Mouse (Mus musculus) forebrain, embryonic 13.5 days (tissue): ENCODE data around the gene Dach1. TPM values are rescaled to one million over a fixed set of nuclear protein-coding genes. Genes with fewer than 3 reads are reported as not detected.

ENCODE experiments used
- ATAC-seq: fragments of 200-750 bp; cut with Nextera tagmentation; 2 replicates; pipeline ENCODE4 v1.8.0; 2017
- H3K27ac ChIP-seq: fragments of 300-500 bp; sonication (generic); 2 replicates; pipeline ENCODE4 v1.5.1; 2015; ENCODE audit warnings: inconsistent platforms, mild to moderate bottlenecking, moderate library complexity
- H3K27me3 ChIP-seq: fragments of 300-500 bp; sonication (generic); 2 replicates; pipeline ENCODE4 v1.6.1; 2015; ENCODE audit warnings: mild to moderate bottlenecking, inconsistent platforms
- H3K36me3 ChIP-seq: fragments of 300-500 bp; sonication (generic); 2 replicates; pipeline ENCODE4 v1.6.1; 2015; ENCODE audit warnings: mild to moderate bottlenecking, inconsistent platforms; ENCODE audit not compliant: poor library complexity, severe bottlenecking
- H3K4me1 ChIP-seq: fragments of 300-500 bp; sonication (generic); 2 replicates; pipeline ENCODE4 v1.6.1; 2015; ENCODE audit warnings: inconsistent platforms
- H3K4me2 ChIP-seq: fragments of 300-500 bp; sonication (generic); 2 replicates; pipeline ENCODE4 v1.6.1; 2015; ENCODE audit warnings: inconsistent platforms, mild to moderate bottlenecking, moderate library complexity
- H3K4me3 ChIP-seq: fragments of 300-500 bp; sonication (generic); 2 replicates; pipeline ENCODE4 v1.5.1; 2015; ENCODE audit warnings: mild to moderate bottlenecking, inconsistent platforms
- H3K9ac ChIP-seq: fragments of 300-500 bp; sonication (generic); 2 replicates; pipeline ENCODE4 v1.6.1; 2015; ENCODE audit warnings: mild to moderate bottlenecking, inconsistent platforms
- H3K9me3 ChIP-seq: fragments of 300-500 bp; sonication (generic); replicated peaks from 2 replicates; pipeline ENCODE4 v1.6.1; 2016; ENCODE audit warnings: inconsistent platforms
- WGBS: fragments of 180-500 bp; shearing (Covaris S2); methylation state at CpG from one replicate; pipeline ENCODE4 v1.1.7; 2015; 5-methylcytosine and 5-hydroxymethylcytosine counted together
- polyA plus RNA-seq: library from polyadenylated mRNA; unstranded; fragments of >200 nt; fragmentation: Nextera tagmentation; extraction: Ambion mirVana; gene quantifications from 2 replicates; pipeline ENCODE4 v1.2.1, GENCODE M21; 2015

The Dach1 gene
- polyA plus RNA-seq, 1 experiment from 2014 or later = 13.4 TPM

DNA sequence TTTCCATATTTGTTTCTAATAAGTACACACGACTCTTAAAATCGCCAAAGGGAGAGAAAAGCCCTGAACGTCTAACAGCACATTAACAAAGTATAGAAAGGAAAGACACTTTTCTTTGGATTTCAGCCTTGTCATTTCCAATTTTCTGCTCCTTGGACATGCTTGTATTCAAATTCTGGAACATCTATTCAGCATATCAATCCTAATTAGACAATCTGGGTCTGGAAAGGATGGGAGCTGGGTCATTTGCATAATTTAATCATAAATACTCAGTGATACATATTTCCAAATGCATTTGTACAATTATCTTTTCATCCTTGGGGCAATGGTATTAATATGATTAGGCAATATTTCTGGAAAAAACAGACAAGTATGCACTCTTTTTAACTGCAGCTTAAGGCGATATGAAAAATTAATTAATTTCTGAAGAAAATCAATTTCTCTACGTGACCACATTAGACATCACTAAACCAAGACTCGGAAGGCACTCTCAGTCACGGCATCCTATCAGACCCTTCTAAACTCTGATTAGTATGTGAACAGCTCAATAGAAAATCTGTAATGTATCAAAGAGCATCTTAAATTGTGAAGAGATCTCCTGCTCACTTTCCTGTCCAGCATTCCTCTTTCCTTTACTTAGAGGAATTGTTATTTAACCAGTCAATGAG lies 13.7 kb downstream of the Dach1 start:
- WGBS = 65% methylated on average over 7 of the region's 7 CpGs
- ATAC-seq = no peak
- H3K4me2 ChIP-seq = no peak overlapping the region

DNA sequence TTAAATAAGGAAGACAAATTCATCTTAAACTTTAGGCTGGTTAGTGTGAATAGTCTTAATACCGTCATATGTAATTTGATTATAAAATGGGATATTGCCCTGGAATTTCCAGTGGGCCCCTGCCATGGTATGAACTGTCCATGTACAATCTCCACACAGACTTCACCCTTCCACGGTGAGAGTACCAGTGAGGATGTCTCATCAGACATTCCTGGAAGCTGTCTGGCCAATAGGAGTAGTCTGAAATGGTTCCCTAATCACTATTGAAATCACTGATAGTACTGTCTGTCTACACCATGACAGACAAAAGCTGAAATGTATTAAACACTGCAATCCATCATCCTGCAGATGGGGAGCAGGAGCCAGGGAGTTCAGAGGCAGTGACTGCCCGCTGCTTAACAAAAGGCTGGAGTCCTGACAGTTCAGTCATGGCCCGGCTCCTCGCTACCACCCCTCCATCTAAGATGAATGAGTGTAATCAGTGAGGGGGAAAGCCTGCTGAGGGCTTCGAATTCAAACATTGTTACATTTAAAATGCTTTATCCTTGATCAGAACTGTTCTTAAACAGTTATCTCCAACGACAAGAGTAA lies 14.6 kb downstream of the Dach1 start:
- no peak overlapping the region for H3K4me2 ChIP-seq
- 27% methylated on average over 7 of the region's 7 CpGs for WGBS
- H3K27ac ChIP-seq = no peak overlapping the region; the same call in 1 of the 2 replicates
- H3K4me1 ChIP-seq = peaks cover 16% of the 10 kb centered on the region
- H3K27me3 ChIP-seq = no peaks in the 10 kb centered on the region
- H3K4me3 ChIP-seq = no peak overlapping the region
- no peak; the same call in 1 of the 2 replicates for ATAC-seq
- no peak overlapping the region for H3K9ac ChIP-seq
- H3K36me3 ChIP-seq = no peaks in the 10 kb centered on the region
- H3K9me3 ChIP-seq = no peaks in the 10 kb centered on the region

More for the DNA sequence above, 13.7 kb downstream of the Dach1 start:
- no peak overlapping the region for H3K4me3 ChIP-seq
- no peak overlapping the region for H3K27ac ChIP-seq
- no peak overlapping the region for H3K9ac ChIP-seq
- no peaks in the 10 kb centered on the region for H3K36me3 ChIP-seq
- peaks cover 16% of the 10 kb centered on the region for H3K4me1 ChIP-seq
- no peaks in the 10 kb centered on the region for H3K9me3 ChIP-seq
- no peaks in the 10 kb centered on the region for H3K27me3 ChIP-seq

DNA sequence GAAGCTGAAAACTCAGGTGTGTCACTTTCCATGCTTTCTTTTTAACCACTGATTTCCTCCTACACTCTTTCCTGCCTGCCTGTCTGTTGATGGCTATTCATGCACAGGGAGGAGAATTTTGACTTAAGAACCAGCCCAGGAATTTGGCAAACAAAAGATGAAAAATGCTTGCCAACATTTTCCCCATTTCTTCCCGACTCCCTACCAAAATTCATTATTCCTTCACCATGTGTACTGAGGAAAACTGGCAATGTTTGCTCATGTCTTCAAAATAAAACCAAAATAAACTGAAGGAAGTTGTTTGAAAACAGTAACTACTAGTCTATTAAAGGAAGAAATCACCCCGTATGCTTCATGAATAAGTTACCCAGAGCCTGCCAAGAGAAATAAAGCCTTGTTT lies 27.8 kb downstream of the Dach1 start:
- H3K9me3 ChIP-seq = no peaks in the 10 kb centered on the region
- no peak overlapping the region for H3K4me2 ChIP-seq
- no peak overlapping the region for H3K27ac ChIP-seq
- H3K9ac ChIP-seq = no peak overlapping the region
- no peak overlapping the region for H3K4me3 ChIP-seq
- ATAC-seq = no peak
- H3K36me3 ChIP-seq = no peaks in the 10 kb centered on the region
- 25% methylated on average over 2 of the region's 2 CpGs for whole genome bisulfite sequencing
- peaks cover 20% of the 10 kb centered on the region for H3K4me1 ChIP-seq
- no peaks in the 10 kb centered on the region for H3K27me3 ChIP-seq

DNA sequence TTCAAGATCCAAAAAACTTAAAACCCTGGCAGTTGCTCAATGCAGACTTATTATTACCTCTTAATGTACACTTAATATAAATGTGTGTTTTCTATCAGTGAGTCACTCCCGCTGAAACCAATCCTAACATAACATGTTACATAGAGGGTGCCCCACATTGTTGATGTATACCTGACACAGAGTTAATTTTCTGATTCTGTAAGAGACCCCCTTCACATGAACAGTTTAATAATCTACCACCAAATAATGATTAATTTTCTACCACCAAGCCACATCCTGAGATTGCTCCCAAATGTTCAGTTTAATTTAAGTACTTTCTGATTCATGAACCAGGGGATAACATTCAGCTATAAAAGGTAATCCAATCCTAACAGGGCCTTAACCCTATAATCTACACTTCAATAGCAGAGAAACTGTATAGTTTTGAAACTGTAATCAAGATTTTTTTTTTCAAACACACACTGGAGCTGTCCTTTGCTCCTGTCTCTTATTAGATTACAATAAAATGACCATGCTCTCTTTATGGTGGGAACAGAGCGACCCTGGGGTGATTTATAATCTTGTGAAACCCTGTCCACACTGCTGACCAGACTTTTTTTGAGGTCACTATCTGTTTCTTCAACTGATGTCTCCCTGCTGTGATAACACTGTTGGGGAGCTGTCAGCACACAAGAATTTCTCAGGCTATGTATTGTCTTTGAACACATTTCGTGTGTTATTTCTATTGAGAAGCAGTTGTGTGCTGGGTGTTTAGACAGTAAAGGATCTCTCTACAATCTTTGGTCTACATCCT lies 30.5 kb downstream of the Dach1 start:
- Histone ChIP-seq H3K9me3 (no peaks in the 10 kb centered on the region), H3K4me3 (no peak overlapping the region), H3K9ac (no peak overlapping the region), H3K4me1 (peaks cover 32% of the 10 kb centered on the region), H3K27me3 (no peaks in the 10 kb centered on the region), H3K27ac (no peak overlapping the region), H3K4me2 (no peak overlapping the region), H3K36me3 (no peaks in the 10 kb centered on the region)
- WGBS = 52% methylated on average over 3 of the region's 3 CpGs
- no peak for ATAC-seq

DNA sequence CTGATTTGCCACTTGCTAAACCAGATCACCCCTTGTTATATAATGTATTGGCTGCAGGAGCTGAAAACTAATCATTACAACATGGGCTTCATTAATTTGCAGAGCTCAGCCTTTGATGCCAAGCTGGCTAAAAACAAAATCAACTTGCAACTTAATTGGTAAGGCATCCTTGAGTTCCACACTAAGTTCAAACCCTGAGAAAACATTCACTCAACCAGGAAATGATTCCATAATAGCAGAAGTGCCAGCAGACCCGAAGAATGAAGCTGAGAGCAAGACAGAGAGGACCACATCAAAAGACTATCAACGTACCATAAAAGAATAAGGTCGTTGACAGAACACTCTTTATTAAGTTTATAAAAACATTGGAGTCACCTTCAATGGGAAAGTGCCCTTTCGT lies 35.0 kb downstream of the Dach1 start:
- Histone ChIP-seq H3K4me1 (peaks cover 32% of the 10 kb centered on the region), H3K27me3 (no peaks in the 10 kb centered on the region), H3K9ac (no peak overlapping the region), H3K4me3 (no peak overlapping the region), H3K36me3 (no peaks in the 10 kb centered on the region), H3K9me3 (no peaks in the 10 kb centered on the region), H3K4me2 (no peak overlapping the region), H3K27ac (no peak overlapping the region)
- WGBS = 12% methylated on average over 4 of the region's 4 CpGs
- peak; percentile 45; the same call in 1 of the 2 replicates for ATAC-seq

DNA sequence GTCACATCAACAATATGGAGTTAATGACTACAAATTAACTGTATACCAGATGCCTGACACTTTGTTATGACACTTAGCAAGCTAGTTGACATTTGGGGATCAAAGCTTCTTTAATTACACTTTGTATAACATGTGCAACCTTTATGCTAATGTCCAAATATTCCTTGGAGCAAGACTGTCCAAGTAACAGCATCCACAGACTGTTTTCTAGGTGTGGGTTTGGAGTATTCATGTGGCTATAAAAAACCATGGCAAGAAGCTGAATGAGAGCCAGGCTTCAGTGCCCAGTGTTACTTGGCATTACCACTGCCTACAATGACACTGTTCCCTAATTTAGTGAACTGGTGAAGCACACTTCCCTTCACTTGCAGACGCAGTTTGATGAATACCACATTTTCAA lies 46.5 kb downstream of the Dach1 start:
- WGBS = 10% methylated on average over 1 of the region's 1 CpGs
- no peaks in the 10 kb centered on the region for H3K9me3 ChIP-seq
- H3K27me3 ChIP-seq = no peaks in the 10 kb centered on the region
- no peak overlapping the region for H3K4me3 ChIP-seq
- H3K4me2 ChIP-seq = no peak overlapping the region
- H3K36me3 ChIP-seq = no peaks in the 10 kb centered on the region
- H3K9ac ChIP-seq = no peak overlapping the region
- no peak overlapping the region for H3K27ac ChIP-seq
- H3K4me1 ChIP-seq = peaks cover 5% of the 10 kb centered on the region; the same call in 1 of the 2 replicates
- ATAC-seq = peak; percentile 96

DNA sequence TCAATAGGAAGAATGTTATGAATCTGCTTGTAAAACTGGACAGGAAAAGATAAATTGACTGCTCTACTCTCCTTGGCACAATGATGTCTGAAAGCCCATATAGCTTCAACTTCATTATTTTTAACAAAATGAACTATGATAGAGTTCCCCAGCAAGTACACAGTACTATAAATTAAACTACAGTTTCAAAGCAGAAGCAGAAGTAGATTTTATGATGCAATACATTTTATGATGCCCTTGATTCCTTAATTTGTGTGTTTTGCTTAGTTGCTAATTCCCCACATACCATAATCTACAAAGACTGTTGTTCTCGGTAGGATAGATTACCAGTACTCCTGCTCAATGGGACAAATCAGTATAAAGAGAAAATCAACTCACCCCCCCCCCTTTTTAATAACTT lies 52.9 kb downstream of the Dach1 start:
- no peaks in the 10 kb centered on the region for H3K27me3 ChIP-seq
- H3K4me2 ChIP-seq = no peak overlapping the region
- no peak overlapping the region for H3K4me3 ChIP-seq
- no peaks in the 10 kb centered on the region for H3K36me3 ChIP-seq
- H3K4me1 ChIP-seq = peaks cover 13% of the 10 kb centered on the region
- H3K9ac ChIP-seq = no peak overlapping the region
- WGBS = 44% methylated on average over 1 of the region's 1 CpGs
- H3K27ac ChIP-seq = no peak overlapping the region
- no peak for ATAC-seq
- no peaks in the 10 kb centered on the region for H3K9me3 ChIP-seq

DNA sequence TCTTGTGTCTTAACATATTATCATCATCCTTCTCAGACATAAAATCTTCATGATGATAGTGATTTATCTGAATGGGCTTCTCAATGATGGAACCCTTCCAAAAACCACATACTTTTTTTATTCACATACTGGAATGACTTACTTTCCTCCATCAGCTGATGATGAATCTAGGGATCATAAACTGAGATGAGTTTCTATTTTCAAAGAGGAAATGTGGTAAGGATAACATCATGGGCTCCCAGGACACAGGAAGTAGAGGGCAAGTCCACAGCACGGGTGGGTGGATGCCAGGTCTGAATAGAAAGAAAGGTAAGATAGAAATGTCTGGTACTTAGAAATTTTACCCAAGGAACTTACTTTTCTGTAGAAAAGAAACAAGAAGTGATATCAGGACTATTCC lies 56.5 kb downstream of the Dach1 start:
- H3K4me1 ChIP-seq = peaks cover 26% of the 10 kb centered on the region
- no peak overlapping the region for H3K4me2 ChIP-seq
- no peaks in the 10 kb centered on the region for H3K27me3 ChIP-seq
- no peaks in the 10 kb centered on the region for H3K36me3 ChIP-seq
- 79% methylated on average over 1 of the region's 1 CpGs for WGBS
- H3K9me3 ChIP-seq = no peaks in the 10 kb centered on the region
- ATAC-seq = no peak
- H3K9ac ChIP-seq = no peak overlapping the region
- no peak overlapping the region for H3K27ac ChIP-seq
- H3K4me3 ChIP-seq = no peak overlapping the region

DNA sequence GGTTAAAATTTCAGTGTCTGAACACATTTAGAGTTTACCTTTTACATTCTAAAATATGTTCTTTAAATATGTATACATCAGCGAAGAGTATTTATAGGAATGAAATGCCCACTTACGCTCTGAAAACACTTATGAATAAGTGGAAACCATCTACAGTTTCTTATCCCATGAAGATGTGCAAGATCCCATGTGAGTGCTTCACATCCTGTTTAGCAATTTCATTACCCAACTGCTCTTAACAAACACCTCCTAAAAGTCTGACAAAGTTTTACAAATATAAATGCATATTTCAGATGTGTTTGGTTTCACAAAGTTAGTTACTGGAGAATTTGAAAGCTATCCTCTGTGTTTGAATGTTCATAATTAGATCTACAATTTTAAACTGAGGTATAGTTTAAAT lies 59.6 kb downstream of the Dach1 start:
- no peaks in the 10 kb centered on the region for H3K9me3 ChIP-seq
- 94% methylated on average over 2 of the region's 2 CpGs for WGBS
- no peak overlapping the region for H3K4me2 ChIP-seq
- no peaks in the 10 kb centered on the region for H3K36me3 ChIP-seq
- H3K27me3 ChIP-seq = no peaks in the 10 kb centered on the region
- peaks cover 43% of the 10 kb centered on the region for H3K4me1 ChIP-seq
- ATAC-seq = no peak
- H3K4me3 ChIP-seq = no peak overlapping the region
- no peak overlapping the region for H3K27ac ChIP-seq
- no peak overlapping the region for H3K9ac ChIP-seq

DNA sequence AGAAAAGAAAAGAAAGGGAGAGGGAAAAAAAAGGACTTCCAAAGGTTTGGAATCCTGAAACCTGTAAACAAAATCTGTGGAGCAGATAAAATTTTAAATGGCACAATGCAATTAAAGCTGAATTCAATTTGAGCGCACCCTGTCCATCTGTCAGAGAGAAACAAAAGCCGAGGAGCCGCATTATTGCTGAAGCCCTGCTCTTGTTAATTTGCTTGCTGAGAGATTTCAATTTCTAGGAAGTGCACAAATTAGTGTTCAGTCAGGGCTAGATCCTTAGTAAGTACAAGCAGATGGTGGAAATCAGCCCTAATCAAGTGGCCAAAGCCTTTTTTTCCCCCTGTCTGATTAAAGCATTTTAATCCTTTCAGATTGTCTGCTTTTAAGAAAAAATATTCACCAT lies 60.8 kb downstream of the Dach1 start:
- H3K4me2 ChIP-seq = no peak overlapping the region
- H3K4me3 ChIP-seq = no peak overlapping the region
- no peaks in the 10 kb centered on the region for H3K9me3 ChIP-seq
- no peak overlapping the region; the same call in 1 of the 2 replicates for H3K27ac ChIP-seq
- peak; percentile 89 for ATAC-seq
- H3K36me3 ChIP-seq = no peaks in the 10 kb centered on the region
- 7% methylated on average over 3 of the region's 3 CpGs for WGBS
- peaks cover 42% of the 10 kb centered on the region for H3K4me1 ChIP-seq
- no peak overlapping the region for H3K9ac ChIP-seq
- no peaks in the 10 kb centered on the region for H3K27me3 ChIP-seq

DNA sequence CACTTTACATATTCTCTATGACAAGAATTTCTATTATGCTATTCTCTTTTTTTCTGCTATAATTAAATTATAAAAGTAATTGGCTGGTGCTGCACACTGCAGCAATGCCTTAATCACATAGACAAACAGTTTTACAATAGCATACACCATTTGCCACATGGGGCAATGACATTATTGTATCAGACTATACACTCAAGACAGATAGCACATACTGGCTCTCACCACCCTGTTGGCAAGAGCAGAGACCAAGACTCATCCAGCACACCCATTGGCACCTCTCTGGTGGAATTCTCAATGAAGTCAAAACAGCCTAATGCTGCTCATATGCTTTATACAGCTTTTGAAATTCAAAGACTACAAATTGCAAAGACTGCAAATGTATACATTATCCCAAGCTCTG lies 63.4 kb downstream of the Dach1 start:
- H3K4me2 ChIP-seq = no peak overlapping the region
- H3K4me3 ChIP-seq = no peak overlapping the region
- H3K9ac ChIP-seq = no peak overlapping the region
- no peak overlapping the region for H3K27ac ChIP-seq
- peaks cover 36% of the 10 kb centered on the region for H3K4me1 ChIP-seq
- H3K36me3 ChIP-seq = no peaks in the 10 kb centered on the region
- no peaks in the 10 kb centered on the region for H3K27me3 ChIP-seq
- no peak for ATAC-seq
- H3K9me3 ChIP-seq = no peaks in the 10 kb centered on the region

DNA sequence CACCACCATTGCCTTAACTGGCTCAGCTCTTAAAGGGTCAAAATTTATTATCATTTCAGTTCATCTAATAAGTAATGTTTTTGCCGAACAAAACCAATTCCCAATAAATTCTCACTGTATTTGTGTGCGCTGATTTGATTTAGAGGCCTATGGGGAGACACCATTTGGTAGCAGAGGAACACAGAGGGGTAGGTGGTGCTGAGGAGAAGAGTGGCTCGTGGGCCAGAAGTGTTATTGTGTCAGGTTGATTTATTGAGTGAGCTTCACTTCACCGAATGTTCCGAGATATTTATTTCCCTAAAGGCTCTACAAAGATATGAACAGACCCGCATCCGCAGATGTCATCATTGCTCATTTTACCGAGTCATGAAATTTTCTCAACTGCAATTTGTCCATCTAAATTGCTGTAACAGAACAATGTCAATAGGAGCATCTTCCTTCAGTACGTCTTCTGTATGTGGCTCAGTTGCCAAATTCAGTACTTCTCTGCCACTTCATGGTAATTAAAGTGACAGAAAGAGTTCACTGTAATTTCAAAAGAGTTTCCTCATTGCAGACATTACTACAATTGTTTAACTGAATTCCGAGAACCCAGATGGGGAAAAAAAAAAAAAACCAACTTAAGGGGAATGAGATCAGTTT lies 65.1 kb downstream of the Dach1 start:
- no peak overlapping the region for H3K9ac ChIP-seq
- no peak overlapping the region for H3K27ac ChIP-seq
- no peak overlapping the region for H3K4me3 ChIP-seq
- H3K36me3 ChIP-seq = no peaks in the 10 kb centered on the region
- WGBS = 79% methylated on average over 10 of the region's 10 CpGs
- no peaks in the 10 kb centered on the region for H3K27me3 ChIP-seq
- H3K4me2 ChIP-seq = no peak overlapping the region
- no peak for ATAC-seq
- H3K9me3 ChIP-seq = no peaks in the 10 kb centered on the region
- H3K4me1 ChIP-seq = peaks cover 31% of the 10 kb centered on the region
